Mouse (Mus musculus) midbrain, embryonic 12.5 days (tissue): Measurements from ENCODE around the gene Hipk2. TPM values are rescaled to one million over a fixed set of nuclear protein-coding genes. Genes with fewer than 3 reads are reported as not detected.
A peak's percentile ranks its signal among the peaks of the same experiment; 100 is the strongest.

Experiments
- ATAC-seq: fragments of 200-750 bp; cut with Nextera tagmentation; 2 replicates; pipeline ENCODE4 v1.8.0; 2017; ENCODE audit warnings: low read depth, moderate TSS enrichment, moderate library complexity; ENCODE audit not compliant: low FRiP score
- H3K27ac ChIP-seq: fragments of 300-500 bp; sonication (generic); replicated peaks from 2 replicates; pipeline ENCODE4 v1.5.1; 2016; ENCODE audit warnings: mild to moderate bottlenecking
- H3K27me3 ChIP-seq: fragments of 300-500 bp; sonication (generic); 2 replicates; pipeline ENCODE4 v1.6.1; 2016; ENCODE audit warnings: mild to moderate bottlenecking
- H3K36me3 ChIP-seq: fragments of 300-500 bp; sonication (generic); 2 replicates; pipeline ENCODE4 v1.6.1; 2016
- H3K4me1 ChIP-seq: fragments of 300-500 bp; sonication (generic); 2 replicates; pipeline ENCODE4 v1.6.1; 2016
- H3K4me2 ChIP-seq: fragments of 300-500 bp; sonication (generic); replicated peaks from 2 replicates; pipeline ENCODE4 v1.6.1; 2016; ENCODE audit warnings: mild to moderate bottlenecking, moderate library complexity
- H3K4me3 ChIP-seq: fragments of 300-500 bp; sonication (generic); 2 replicates; pipeline ENCODE4 v1.5.1; 2016; ENCODE audit warnings: mild to moderate bottlenecking
- H3K9ac ChIP-seq: fragments of 300-500 bp; sonication (generic); replicated peaks from 2 replicates; pipeline ENCODE4 v1.6.1; 2016; ENCODE audit warnings: mild to moderate bottlenecking, moderate library complexity
- H3K9me3 ChIP-seq: fragments of 300-500 bp; sonication (generic); 2 replicates; pipeline ENCODE4 v1.6.1; 2016; ENCODE audit warnings: mild to moderate bottlenecking
- WGBS: fragments of 180-500 bp; shearing (Covaris S2); methylation state at CpG from one replicate; pipeline ENCODE4 v1.1.7; 2016; 5-methylcytosine and 5-hydroxymethylcytosine counted together
- polyA plus RNA-seq: library from polyadenylated mRNA; unstranded; fragments of >200 nt; fragmentation: Nextera tagmentation; extraction: Ambion mirVana; gene quantifications from 2 replicates; pipeline ENCODE4 v1.2.1, GENCODE M21; 2016

Gene Hipk2
- polyA plus RNA-seq, 1 experiment from 2014 or later: 36.7 TPM

DNA sequence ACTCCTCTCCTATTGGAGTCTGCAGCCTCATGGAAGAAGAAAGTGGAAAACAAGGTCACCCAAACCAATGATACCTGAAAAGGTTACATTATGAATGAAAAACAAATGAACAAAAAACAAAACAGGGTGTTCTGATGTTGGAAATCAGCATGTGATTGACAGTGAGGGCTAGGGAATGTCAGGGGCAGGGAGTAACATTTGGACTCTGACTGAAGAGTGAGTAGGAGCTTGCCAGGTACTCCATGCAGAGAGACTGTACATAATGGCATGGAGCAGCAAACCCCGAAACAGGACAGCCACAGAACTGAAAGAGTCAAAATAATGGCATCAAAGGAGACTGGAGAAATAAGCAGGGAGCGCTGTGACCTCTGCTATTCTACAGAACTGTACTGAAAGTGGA is 15.7 kb downstream of the Hipk2 start:
- Histone ChIP-seq H3K27ac (no peak overlapping the region), H3K27me3 (no peaks in the 10 kb centered on the region), H3K4me3 (no peak overlapping the region), H3K36me3 (no peaks in the 10 kb centered on the region), H3K4me2 (no peak overlapping the region), H3K9ac (no peak overlapping the region), H3K4me1 (peaks cover 8% of the 10 kb centered on the region; the same call in 1 of the 2 replicates), H3K9me3 (no peaks in the 10 kb centered on the region)
- no peak for ATAC-seq
- 91% methylated on average over 2 of the region's 2 CpGs for WGBS

DNA sequence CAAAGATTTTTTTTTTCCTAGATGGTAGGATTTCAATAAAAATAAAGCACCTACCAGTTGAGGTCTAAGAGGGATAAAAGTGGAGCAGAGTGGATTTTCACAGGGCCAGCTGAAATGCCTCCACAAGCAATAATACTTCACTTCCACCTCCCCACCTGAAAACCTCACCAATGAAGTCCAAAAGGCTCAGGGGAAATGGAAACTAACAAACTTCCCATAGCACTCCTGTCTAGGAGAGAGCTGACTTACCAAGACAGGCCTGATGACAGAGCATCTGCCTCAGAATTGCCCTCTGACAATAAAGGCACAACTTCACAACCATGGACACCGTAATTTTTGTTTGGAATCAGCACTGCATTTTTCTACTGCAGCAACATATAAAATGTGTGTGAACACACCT is 16.1 kb downstream of the Hipk2 start:
- H3K27me3 ChIP-seq: no peaks in the 10 kb centered on the region
- H3K9me3 ChIP-seq: no peaks in the 10 kb centered on the region
- no peak for ATAC-seq
- H3K4me2 ChIP-seq: no peak overlapping the region
- H3K27ac ChIP-seq: no peak overlapping the region
- WGBS: 93% methylated on average over 1 of the region's 1 CpGs
- H3K36me3 ChIP-seq: no peaks in the 10 kb centered on the region
- no peak overlapping the region for H3K9ac ChIP-seq
- no peak overlapping the region for H3K4me3 ChIP-seq
- peaks cover 8% of the 10 kb centered on the region; the same call in 1 of the 2 replicates for H3K4me1 ChIP-seq

- no peaks in the 10 kb centered on the region for H3K9me3 ChIP-seq
- H3K4me2 ChIP-seq: no peak overlapping the region
- WGBS: 84% methylated on average over 5 of the region's 5 CpGs
- peaks cover 13% of the 10 kb centered on the region for H3K4me1 ChIP-seq
- ATAC-seq: no peak
- no peak overlapping the region for H3K9ac ChIP-seq
- no peaks in the 10 kb centered on the region for H3K36me3 ChIP-seq
- no peaks in the 10 kb centered on the region for H3K27me3 ChIP-seq
- no peak overlapping the region for H3K4me3 ChIP-seq
- H3K27ac ChIP-seq: no peak overlapping the region
Observed at GRCm38 (mm10) chr6:38853561-38853992, 22.4 kb downstream of the Hipk2 start.

DNA sequence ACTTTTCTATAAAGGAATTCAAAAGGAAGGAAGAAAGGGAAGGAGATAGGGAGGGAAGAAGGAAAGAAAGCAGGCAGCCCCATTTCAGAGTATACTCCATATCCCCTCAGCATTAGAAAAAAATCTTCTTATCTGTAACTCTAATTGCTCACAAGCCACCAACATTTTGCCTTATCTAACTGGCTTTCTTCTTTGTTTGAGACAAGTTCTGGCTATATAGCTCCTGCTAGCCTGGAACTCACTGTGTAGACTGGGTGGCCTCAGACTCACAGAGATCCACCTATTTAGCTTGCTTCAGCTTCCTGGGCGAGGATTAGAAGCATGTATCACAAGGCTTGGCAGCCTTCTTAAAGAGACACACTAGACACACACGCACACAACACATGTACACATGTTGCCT is 24.2 kb downstream of the Hipk2 start:
- H3K27me3 ChIP-seq: no peaks in the 10 kb centered on the region
- no peaks in the 10 kb centered on the region for H3K9me3 ChIP-seq
- H3K27ac ChIP-seq: no peak overlapping the region
- H3K4me2 ChIP-seq: no peak overlapping the region
- H3K36me3 ChIP-seq: no peaks in the 10 kb centered on the region
- 89% methylated on average over 2 of the region's 2 CpGs for WGBS
- ATAC-seq: no peak
- H3K4me1 ChIP-seq: peaks cover 32% of the 10 kb centered on the region
- no peak overlapping the region for H3K4me3 ChIP-seq
- H3K9ac ChIP-seq: no peak overlapping the region

- no peak overlapping the region for H3K27ac ChIP-seq
- WGBS: 98% methylated on average over 6 of the region's 6 CpGs
- no peak overlapping the region for H3K4me3 ChIP-seq
- H3K36me3 ChIP-seq: no peaks in the 10 kb centered on the region
- H3K4me2 ChIP-seq: no peak overlapping the region
- H3K4me1 ChIP-seq: peaks cover 41% of the 10 kb centered on the region
- ATAC-seq: no peak
- H3K9ac ChIP-seq: no peak overlapping the region
- H3K27me3 ChIP-seq: no peaks in the 10 kb centered on the region
- no peaks in the 10 kb centered on the region for H3K9me3 ChIP-seq
Observed at GRCm38 (mm10) chr6:38850715-38851259, 25.2 kb downstream of the Hipk2 start.

DNA sequence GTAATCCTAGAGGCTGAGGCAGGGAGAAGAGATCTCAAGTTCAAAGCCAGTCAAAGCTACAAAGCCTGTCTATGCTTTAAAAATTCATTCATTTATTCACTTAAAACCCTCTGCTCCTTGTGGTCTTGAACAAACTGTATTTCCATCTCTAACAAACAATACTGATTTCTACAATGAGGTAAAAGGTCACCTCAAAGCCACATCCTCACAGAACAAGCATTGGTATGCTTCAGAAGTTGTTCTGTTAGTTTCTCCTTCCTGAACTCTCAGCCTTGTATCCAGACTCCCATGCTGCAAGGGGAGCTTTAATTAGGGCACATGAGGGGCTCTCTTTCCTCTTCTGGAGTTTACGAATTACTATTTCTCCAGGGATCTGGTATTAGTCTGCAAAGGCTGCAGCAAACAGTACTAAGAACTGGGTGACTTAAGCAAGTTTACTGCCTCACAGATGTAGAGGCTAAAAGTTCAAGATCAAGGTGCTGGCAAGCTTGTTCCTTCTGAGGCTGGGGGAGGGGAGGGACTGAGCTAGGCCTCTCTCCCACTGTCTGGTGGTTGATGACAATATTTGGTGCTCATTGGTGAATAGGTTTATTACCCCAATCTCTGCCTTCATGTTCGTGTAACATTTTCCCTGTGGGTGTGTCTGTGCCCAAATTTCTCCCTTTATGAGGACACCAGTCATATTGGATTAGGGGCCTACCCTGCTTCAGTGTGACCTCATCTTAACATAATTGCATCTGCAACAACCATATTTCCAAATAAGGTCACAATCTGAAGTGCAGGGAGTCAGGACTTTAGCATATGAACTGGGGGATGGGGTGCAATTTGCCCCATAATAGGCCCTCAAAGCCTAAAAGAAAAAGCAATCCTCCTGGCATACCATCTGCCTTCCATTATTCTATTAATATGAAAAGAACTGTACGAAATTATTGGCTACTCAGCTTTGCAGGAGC is 27.7 kb downstream of the Hipk2 start:
- H3K9ac ChIP-seq: no peak overlapping the region
- H3K9me3 ChIP-seq: no peaks in the 10 kb centered on the region
- no peaks in the 10 kb centered on the region for H3K36me3 ChIP-seq
- H3K4me1 ChIP-seq: peaks cover 47% of the 10 kb centered on the region
- H3K27me3 ChIP-seq: no peaks in the 10 kb centered on the region
- ATAC-seq: no peak
- H3K4me3 ChIP-seq: no peak overlapping the region
- no peak overlapping the region for H3K4me2 ChIP-seq
- peak overlapping the region; percentile 60; the same call in 1 of the 2 replicates for H3K27ac ChIP-seq
- 55% methylated on average over 3 of the region's 3 CpGs for WGBS

GRCm38 (mm10) chr6:38847447-38847846 is 28.5 kb downstream of the Hipk2 start:
- Histone ChIP-seq H3K4me1 (peaks cover 47% of the 10 kb centered on the region), H3K27me3 (no peaks in the 10 kb centered on the region), H3K9ac (no peak overlapping the region), H3K36me3 (no peaks in the 10 kb centered on the region), H3K4me2 (no peak overlapping the region), H3K4me3 (no peak overlapping the region), H3K9me3 (no peaks in the 10 kb centered on the region), H3K27ac (0 out of 2 replicates have a peak overlapping the region, but pooled peaks have one; percentile 0)
- WGBS: 79% methylated on average over 1 of the region's 1 CpGs
- no peak for ATAC-seq

- 81% methylated on average over 6 of the region's 6 CpGs for WGBS
- Histone ChIP-seq H3K4me3 (no peak overlapping the region), H3K36me3 (no peaks in the 10 kb centered on the region), H3K27ac (no peak overlapping the region), H3K4me2 (no peak overlapping the region), H3K27me3 (no peaks in the 10 kb centered on the region), H3K9me3 (no peaks in the 10 kb centered on the region), H3K4me1 (peaks cover 47% of the 10 kb centered on the region), H3K9ac (no peak overlapping the region)
- ATAC-seq: no peak
Observed at GRCm38 (mm10) chr6:38846330-38847195, 29.4 kb downstream of the Hipk2 start.

DNA sequence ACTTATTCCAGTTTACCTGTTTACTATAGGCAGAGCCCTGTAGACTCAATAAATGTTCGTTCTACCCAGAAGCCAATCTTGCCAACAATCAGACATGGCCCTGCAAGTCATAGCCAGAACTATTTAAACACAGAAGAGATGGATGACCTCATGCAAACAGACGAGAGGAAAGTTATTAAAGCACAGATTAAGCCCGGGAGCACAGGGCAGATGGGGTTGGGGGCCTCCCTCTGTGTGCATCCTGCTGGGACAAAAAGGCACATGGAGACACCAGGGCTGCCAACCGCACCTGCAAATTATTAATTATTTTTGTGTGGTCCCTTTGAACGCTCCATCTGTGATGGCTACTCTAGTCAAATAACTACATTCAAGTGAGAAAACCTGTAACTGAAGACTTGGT is 30.1 kb downstream of the Hipk2 start:
- no peaks in the 10 kb centered on the region for H3K36me3 ChIP-seq
- ATAC-seq: no peak
- H3K9ac ChIP-seq: no peak overlapping the region
- H3K4me3 ChIP-seq: no peak overlapping the region
- H3K9me3 ChIP-seq: no peaks in the 10 kb centered on the region
- H3K4me1 ChIP-seq: peaks cover 47% of the 10 kb centered on the region
- no peak overlapping the region for H3K4me2 ChIP-seq
- H3K27ac ChIP-seq: no peak overlapping the region
- 54% methylated on average over 5 of the region's 5 CpGs for WGBS
- no peaks in the 10 kb centered on the region for H3K27me3 ChIP-seq

- Histone ChIP-seq H3K4me1 (peaks cover 51% of the 10 kb centered on the region), H3K27ac (no peak overlapping the region), H3K27me3 (no peaks in the 10 kb centered on the region), H3K9me3 (no peaks in the 10 kb centered on the region), H3K36me3 (no peaks in the 10 kb centered on the region), H3K4me3 (no peak overlapping the region), H3K4me2 (no peak overlapping the region), H3K9ac (no peak overlapping the region)
- 51% methylated on average over 1 of the region's 1 CpGs for WGBS
- no peak for ATAC-seq
Observed at GRCm38 (mm10) chr6:38845117-38845516, 30.8 kb downstream of the Hipk2 start.

DNA sequence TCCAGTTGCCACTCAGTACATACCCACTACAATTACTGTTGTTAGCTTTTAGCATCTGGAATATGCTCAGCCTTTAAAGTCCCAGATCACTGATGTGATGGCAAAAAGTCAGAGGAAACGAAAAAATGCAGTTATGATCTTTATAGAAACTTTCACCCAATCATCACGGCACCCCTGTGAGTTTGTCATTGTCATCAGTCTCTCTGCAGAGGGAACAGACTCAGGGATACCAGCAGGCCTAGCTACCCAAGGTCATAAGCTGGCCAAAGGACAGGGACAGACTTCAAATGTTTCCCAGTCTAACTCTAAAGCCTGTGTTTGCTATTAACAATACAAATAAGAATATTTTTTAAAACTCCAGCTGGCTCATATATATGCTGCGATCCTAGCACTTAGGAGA is 34.4 kb downstream of the Hipk2 start:
- ATAC-seq: no peak

More for the DNA sequence above, 34.4 kb downstream of the Hipk2 start:
- peaks cover 28% of the 10 kb centered on the region for H3K4me1 ChIP-seq
- H3K4me3 ChIP-seq: no peak overlapping the region
- no peak overlapping the region for H3K4me2 ChIP-seq
- H3K36me3 ChIP-seq: 0 out of 2 replicates have a peak, but pooled peaks cover 5% of the 10 kb centered on the region
- no peak overlapping the region for H3K27ac ChIP-seq
- no peaks in the 10 kb centered on the region for H3K9me3 ChIP-seq
- 90% methylated on average over 3 of the region's 3 CpGs for WGBS
- no peak overlapping the region for H3K9ac ChIP-seq
- no peaks in the 10 kb centered on the region for H3K27me3 ChIP-seq
